Mouse (Mus musculus) ES-Bruce4 (cell line): ENCODE data around the gene Rarg.

Source experiments
- CTCF ChIP-seq: IDR thresholded peaks from one replicate; pipeline ENCODE4 v1.8.1; 2011; ENCODE audit warnings: low read depth, low read length
- POLR2A ChIP-seq: IDR thresholded peaks from one replicate; pipeline ENCODE4 v1.8.1; 2011; ENCODE audit warnings: low read length; ENCODE audit not compliant: insufficient read depth

GRCm38 (mm10) chr15:102188883-102189282, 68.4 kb downstream of the Rarg start:
- no peak for TF ChIP-seq CTCF
- no peak for TF ChIP-seq POLR2A
